Mouse (Mus musculus): ENCODE results near the gene Exoc6.

DNA sequence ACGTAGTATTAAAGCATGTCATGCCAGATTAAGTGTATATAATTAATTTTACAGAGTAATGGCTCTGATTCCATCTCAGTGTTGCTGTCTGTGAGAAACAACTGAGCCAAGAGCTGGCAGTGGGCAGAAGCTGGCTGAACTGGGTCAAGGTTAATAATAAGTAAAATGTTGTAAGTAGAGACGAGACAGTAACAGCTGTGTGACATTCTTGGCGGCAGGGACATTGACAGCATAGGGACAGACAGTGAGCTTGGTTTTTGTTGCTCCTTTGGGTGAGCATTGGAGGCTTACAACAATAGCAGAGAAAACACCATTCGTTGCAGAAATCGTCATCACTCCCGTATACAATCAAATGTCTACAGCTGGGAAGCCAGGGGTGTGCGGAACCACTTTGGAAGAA, 13.8 kb upstream of the Exoc6 start:
- TF ChIP-seq CTCF (IDR thresholded peaks at IDR 0.05; ENCODE audit: borderline replicate concordance, control insufficient read depth, extremely low read depth, insufficient read depth, low read length, poor library complexity) (no peak), POLR2A (IDR thresholded peaks at IDR 0.05; ENCODE audit: control insufficient read depth, extremely low read depth, insufficient read depth, low read length, poor library complexity) (no peak)
